Mouse (Mus musculus) cortical plate, adult 2 months (tissue): ENCODE data around the gene Mgat2.
"Not testable (repeated sequence)": the region's sequence is repeated elsewhere in the genome, so short reads cannot be mapped to it uniquely, and the experiment has no call there.

ENCODE experiments used
- CTCF ChIP-seq: fragments of 200-500 bp; IDR thresholded peaks from 2 replicates; pipeline ENCODE4 v1.5.1; 2011; ENCODE audit warnings: mild to moderate bottlenecking, control low read depth, low read length; ENCODE audit not compliant: insufficient read depth; ENCODE audit errors: extremely low read depth
- POLR2A ChIP-seq: fragments of 200-500 bp; IDR thresholded peaks from 2 replicates; pipeline ENCODE4 v1.6.1; 2011; ENCODE audit warnings: mild to moderate bottlenecking, low read length, control low read depth; ENCODE audit not compliant: insufficient read depth; ENCODE audit errors: extremely low read depth

DNA sequence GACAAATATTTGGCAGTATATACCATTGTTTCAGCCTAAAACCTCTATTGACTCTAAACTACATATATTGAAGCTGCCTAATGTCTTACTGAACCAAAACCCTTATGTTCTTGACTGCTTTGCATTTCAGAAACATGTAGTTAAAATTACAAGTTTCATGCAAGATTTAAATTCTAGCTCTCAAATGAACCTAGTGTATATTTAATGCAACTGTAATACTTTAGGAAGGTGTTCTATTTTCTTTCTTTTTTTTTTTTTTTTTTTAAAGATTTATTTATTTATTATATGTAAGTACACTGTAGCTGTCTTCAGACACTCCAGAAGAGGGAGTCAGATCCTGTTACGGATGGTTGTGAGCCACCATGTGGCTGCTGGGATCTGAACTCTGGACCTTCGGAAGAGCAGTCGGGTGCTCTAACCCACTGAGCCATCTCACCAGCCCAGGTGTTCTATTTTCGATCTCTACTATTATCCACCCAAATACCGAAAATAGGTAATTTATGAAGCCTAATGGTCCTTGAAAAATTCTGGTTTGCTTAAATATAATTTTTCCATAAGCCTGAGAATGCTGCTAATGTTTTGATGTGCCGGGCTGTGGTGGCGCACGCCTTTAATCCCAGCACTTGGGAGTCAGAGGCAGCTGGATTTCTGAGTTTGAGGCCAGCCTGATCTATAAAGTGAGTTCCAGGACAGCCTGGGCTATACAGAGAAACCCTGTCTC, 16.9 kb upstream of the Mgat2 start:
- TF ChIP-seq CTCF, POLR2A: not testable (repeated sequence)
